Mouse (Mus musculus): ENCODE data around the gene Wscd2. TPM values are rescaled to one million over a fixed set of nuclear protein-coding genes. Genes with fewer than 3 reads are reported as not detected.

Wscd2 gene
- total and polyA plus RNA-seq, 2 experiments from 2014 or later: 0.27 to 4.5 TPM

DNA sequence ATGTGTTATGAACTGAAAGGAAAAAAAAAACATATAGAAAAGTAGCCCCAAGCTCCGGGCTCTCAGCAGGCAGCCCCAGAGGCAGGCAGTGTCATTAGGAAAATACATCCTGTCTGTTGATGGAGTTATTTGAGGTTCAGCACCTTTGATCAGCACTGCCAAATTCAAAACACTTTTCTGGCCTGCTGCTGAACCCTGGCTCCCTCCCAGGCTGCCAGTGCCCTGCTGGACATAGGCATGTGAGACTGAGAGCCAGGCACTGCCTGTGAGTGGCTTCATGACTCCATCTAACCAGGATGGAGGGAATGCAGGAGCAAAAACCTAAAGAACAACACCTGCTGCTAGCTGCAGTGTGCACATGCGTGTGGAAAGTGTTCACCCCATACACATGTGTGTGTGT is 64.4 kb downstream of the Wscd2 start:
- H3K9me3 ChIP-seq (replicated peaks; ENCODE audit: control insufficient read depth, low read length): no peaks in the 10 kb centered on the region
- H3K4me3 ChIP-seq (ENCODE audit: low read depth, low read length): no peak overlapping the region
- ATAC-seq (ENCODE audit: insufficient read depth, low read depth) (no peak), DNase-seq (ENCODE audit: low spot score) (no peak)
- H3K36me3 ChIP-seq (replicated peaks; ENCODE audit: control insufficient read depth, insufficient read depth, low read length): no peaks in the 10 kb centered on the region
- H3K4me2 ChIP-seq (ENCODE audit: low read depth, low read length): no peak overlapping the region
- TF ChIP-seq EP300 (IDR thresholded peaks at IDR 0.05; ENCODE audit: low read depth) (no peak), CTCF (IDR thresholded peaks at IDR 0.05; ENCODE audit: low read depth) (no peak)
- H3K9ac ChIP-seq (replicated peaks; ENCODE audit: low read depth, low read length): no peak overlapping the region
- 71% methylated on average over 2 of the region's 2 CpGs for WGBS
- H3K27me3 ChIP-seq (ENCODE audit: control insufficient read depth, insufficient read depth, low read length): peaks cover 34% of the 10 kb centered on the region; the same call in 1 of the 2 replicates
- H3K27ac ChIP-seq (ENCODE audit: low read depth): no peak overlapping the region
- no peaks in the 10 kb centered on the region for H3K4me1 ChIP-seq (ENCODE audit: control insufficient read depth, insufficient read depth)

DNA sequence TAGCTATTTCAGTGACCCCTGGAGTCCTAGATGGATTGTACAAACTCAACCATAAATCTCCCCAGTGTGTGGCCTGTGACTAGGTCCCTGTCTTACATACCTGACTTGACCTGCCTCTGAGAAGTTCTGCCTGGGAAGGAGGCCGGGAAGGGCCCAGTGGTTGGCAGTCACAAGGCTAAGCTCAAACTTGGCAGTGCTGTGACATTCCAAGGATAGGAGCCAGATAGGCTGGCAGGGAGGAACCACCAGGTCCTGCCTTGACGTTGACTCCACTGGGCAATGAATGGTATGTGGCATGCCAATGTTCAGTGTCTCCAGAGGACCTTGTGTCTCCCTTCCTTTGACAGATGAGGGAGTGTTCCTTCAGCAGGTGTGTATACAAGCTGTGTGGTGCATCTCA is 65.6 kb downstream of the Wscd2 start:
- H3K9me3 ChIP-seq (replicated peaks; ENCODE audit: control insufficient read depth, low read length): no peaks in the 10 kb centered on the region
- peaks cover 26% of the 10 kb centered on the region; the same call in 1 of the 2 replicates for H3K27me3 ChIP-seq (ENCODE audit: control insufficient read depth, insufficient read depth, low read length)
- ATAC-seq (ENCODE audit: insufficient read depth, low read depth) (no peak), DNase-seq (ENCODE audit: low spot score) (no peak)
- 30% methylated on average over 2 of the region's 2 CpGs for WGBS
- no peaks in the 10 kb centered on the region for H3K36me3 ChIP-seq (replicated peaks; ENCODE audit: control insufficient read depth, insufficient read depth, low read length)
- no peak overlapping the region for H3K27ac ChIP-seq (ENCODE audit: low read depth)
- no peak for TF ChIP-seq CTCF (IDR thresholded peaks at IDR 0.05; ENCODE audit: low read depth)
- TF ChIP-seq EP300 (IDR thresholded peaks at IDR 0.05; ENCODE audit: low read depth): no peak
- H3K9ac ChIP-seq (replicated peaks; ENCODE audit: low read depth, low read length): no peak overlapping the region
- H3K4me2 ChIP-seq (ENCODE audit: low read depth, low read length): no peak overlapping the region
- H3K4me3 ChIP-seq (ENCODE audit: low read depth, low read length): no peak overlapping the region
- H3K4me1 ChIP-seq (ENCODE audit: control insufficient read depth, insufficient read depth): no peaks in the 10 kb centered on the region

DNA sequence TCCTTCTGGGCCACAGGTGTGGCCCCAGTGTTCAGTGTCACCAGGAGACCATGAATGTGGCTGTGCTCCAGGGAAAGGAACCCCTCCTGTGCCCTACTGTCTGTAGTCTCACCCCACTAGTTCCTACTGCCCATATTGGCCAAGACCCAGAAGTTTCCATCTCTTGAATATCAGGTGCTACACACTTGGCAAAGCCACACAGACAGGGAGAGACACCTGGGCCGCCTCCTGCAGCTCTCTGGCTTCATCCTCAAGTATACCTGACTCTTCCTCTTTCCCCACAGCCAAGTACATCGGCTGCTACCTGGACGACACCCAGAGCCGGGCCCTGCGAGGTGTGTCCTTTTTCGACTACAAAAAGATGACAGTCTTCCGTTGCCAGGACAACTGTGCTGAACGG is 67.9 kb downstream of the Wscd2 start:
- no peaks in the 10 kb centered on the region for H3K9me3 ChIP-seq (replicated peaks; ENCODE audit: control insufficient read depth, low read length)
- no peak for DNase-seq (ENCODE audit: low spot score)
- no peak overlapping the region for H3K27ac ChIP-seq (ENCODE audit: low read depth)
- H3K36me3 ChIP-seq (replicated peaks; ENCODE audit: control insufficient read depth, insufficient read depth, low read length): no peaks in the 10 kb centered on the region
- no peak overlapping the region for H3K9ac ChIP-seq (replicated peaks; ENCODE audit: low read depth, low read length)
- no peak for ATAC-seq (ENCODE audit: insufficient read depth, low read depth)
- H3K4me2 ChIP-seq (ENCODE audit: low read depth, low read length): no peak overlapping the region
- H3K4me3 ChIP-seq (ENCODE audit: low read depth, low read length): no peak overlapping the region
- H3K4me1 ChIP-seq (ENCODE audit: control insufficient read depth, insufficient read depth): no peaks in the 10 kb centered on the region
- WGBS: 77% methylated on average over 8 of the region's 8 CpGs
- TF ChIP-seq EP300 (IDR thresholded peaks at IDR 0.05; ENCODE audit: low read depth) (no peak), CTCF (IDR thresholded peaks at IDR 0.05; ENCODE audit: low read depth) (no peak)
- 0 out of 2 replicates have a peak, but pooled peaks cover 5% of the 10 kb centered on the region for H3K27me3 ChIP-seq (ENCODE audit: control insufficient read depth, insufficient read depth, low read length)

DNA sequence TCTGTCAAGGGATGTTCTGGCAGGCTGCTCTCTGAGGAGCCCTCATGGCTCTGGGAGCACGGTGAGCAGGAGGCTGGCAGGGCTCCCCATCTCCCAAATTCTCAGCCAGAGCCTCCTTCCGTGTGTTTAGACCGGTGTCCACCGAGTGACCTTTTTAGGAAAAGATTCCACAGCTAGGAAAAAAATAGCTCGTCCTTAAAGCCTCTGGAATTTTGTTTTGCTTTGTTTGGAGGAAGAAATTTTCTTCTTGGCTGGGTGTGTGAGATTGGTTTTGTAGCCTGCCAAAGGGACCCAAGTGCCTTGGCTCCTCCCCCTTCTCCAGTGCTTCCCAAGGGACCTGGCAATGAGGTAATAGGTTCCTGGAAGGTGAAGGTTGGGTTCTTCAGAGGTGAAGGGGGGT is 69.5 kb downstream of the Wscd2 start:
- WGBS: 47% methylated on average over 5 of the region's 5 CpGs
- TF ChIP-seq EP300 (IDR thresholded peaks at IDR 0.05; ENCODE audit: low read depth) (no peak), CTCF (IDR thresholded peaks at IDR 0.05; ENCODE audit: low read depth) (no peak)
- Histone ChIP-seq H3K27ac (ENCODE audit: low read depth) (no peak overlapping the region), H3K4me3 (ENCODE audit: low read depth, low read length) (no peak overlapping the region), H3K9me3 (replicated peaks; ENCODE audit: control insufficient read depth, low read length) (no peaks in the 10 kb centered on the region), H3K27me3 (ENCODE audit: control insufficient read depth, insufficient read depth, low read length) (no peaks in the 10 kb centered on the region), H3K36me3 (replicated peaks; ENCODE audit: control insufficient read depth, insufficient read depth, low read length) (no peaks in the 10 kb centered on the region), H3K4me1 (ENCODE audit: control insufficient read depth, insufficient read depth) (no peaks in the 10 kb centered on the region), H3K9ac (replicated peaks; ENCODE audit: low read depth, low read length) (no peak overlapping the region), H3K4me2 (ENCODE audit: low read depth, low read length) (no peak overlapping the region)
- ATAC-seq (ENCODE audit: insufficient read depth, low read depth) (no peak), DNase-seq (ENCODE audit: low spot score) (no peak)

DNA sequence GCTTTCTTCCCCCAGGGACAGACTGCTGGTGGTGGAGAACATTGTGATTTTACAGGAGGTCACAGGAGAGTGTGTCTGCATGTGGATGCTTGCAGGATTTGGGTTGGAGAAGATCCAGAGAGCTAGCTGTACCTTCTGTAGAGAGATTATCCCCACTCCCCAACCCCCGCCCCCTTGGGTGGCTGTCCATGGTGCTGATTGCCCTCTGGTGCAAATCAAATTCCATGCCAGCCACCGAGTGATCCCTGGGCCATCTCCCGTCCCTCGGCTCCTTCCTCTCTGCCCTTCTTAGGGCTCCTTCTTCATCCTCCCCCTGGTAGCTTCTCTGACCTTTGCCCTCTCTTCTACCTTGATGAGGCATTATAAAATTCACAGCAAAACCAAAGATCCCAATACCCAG is 74.3 kb downstream of the Wscd2 start:
- no peak for ATAC-seq (ENCODE audit: insufficient read depth, low read depth)
- Histone ChIP-seq H3K9me3 (replicated peaks; ENCODE audit: control insufficient read depth, low read length) (no peaks in the 10 kb centered on the region), H3K36me3 (replicated peaks; ENCODE audit: control insufficient read depth, insufficient read depth, low read length) (no peaks in the 10 kb centered on the region), H3K4me3 (ENCODE audit: low read depth, low read length) (no peak overlapping the region), H3K4me2 (ENCODE audit: low read depth, low read length) (no peak overlapping the region), H3K27me3 (ENCODE audit: control insufficient read depth, insufficient read depth, low read length) (no peaks in the 10 kb centered on the region), H3K27ac (ENCODE audit: low read depth) (no peak overlapping the region), H3K4me1 (ENCODE audit: control insufficient read depth, insufficient read depth) (no peaks in the 10 kb centered on the region), H3K9ac (replicated peaks; ENCODE audit: low read depth, low read length) (no peak overlapping the region)
- no peak for TF ChIP-seq CTCF (IDR thresholded peaks at IDR 0.05; ENCODE audit: low read depth)
- TF ChIP-seq EP300 (IDR thresholded peaks at IDR 0.05; ENCODE audit: low read depth): no peak
- no peak for DNase-seq (ENCODE audit: low spot score)
- 19% methylated on average over 4 of the region's 4 CpGs for WGBS

DNA sequence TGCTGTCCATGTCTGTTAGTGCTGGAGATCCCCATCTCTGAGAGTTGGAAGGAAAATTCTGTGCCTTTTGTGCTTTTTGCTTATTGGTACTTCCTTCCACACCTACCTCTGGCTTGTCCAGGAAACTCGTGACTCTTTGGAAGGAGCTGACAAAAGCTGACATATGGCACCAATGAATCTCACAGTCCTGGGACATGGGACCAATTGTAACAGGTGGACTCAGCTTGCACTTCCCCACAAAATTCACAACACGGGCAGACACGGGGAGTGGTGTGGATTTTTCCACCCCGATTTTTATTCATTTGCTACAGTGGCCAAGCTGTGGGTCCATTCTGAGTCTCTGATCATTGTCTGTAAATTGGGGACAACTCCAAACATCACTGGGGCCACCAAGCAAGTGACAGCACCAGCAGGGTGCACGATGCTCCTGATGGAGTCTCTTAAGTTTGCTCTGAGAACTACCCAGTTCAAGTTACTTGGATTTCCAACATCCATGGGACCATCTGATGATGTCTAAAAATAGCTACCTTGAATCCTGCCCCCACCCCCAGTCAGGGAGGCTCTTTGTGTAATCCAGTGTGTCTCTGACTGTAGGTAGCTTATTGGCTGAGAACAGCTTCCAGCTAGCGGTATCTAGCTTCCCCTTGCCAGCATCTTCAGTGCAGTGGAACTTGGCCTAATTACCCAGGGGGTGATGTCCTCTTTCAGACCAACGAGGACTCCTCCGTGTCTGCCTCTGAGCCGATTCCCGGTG is 75.1 kb downstream of the Wscd2 start:
- Histone ChIP-seq H3K9ac (replicated peaks; ENCODE audit: low read depth, low read length) (no peak overlapping the region), H3K4me3 (ENCODE audit: low read depth, low read length) (no peak overlapping the region), H3K4me1 (ENCODE audit: control insufficient read depth, insufficient read depth) (no peaks in the 10 kb centered on the region), H3K4me2 (ENCODE audit: low read depth, low read length) (no peak overlapping the region), H3K9me3 (replicated peaks; ENCODE audit: control insufficient read depth, low read length) (no peaks in the 10 kb centered on the region), H3K36me3 (replicated peaks; ENCODE audit: control insufficient read depth, insufficient read depth, low read length) (no peaks in the 10 kb centered on the region), H3K27me3 (ENCODE audit: control insufficient read depth, insufficient read depth, low read length) (no peaks in the 10 kb centered on the region), H3K27ac (ENCODE audit: low read depth) (no peak overlapping the region)
- no peak for TF ChIP-seq CTCF (IDR thresholded peaks at IDR 0.05; ENCODE audit: low read depth)
- no peak for TF ChIP-seq EP300 (IDR thresholded peaks at IDR 0.05; ENCODE audit: low read depth)
- DNase-seq (ENCODE audit: low spot score) (no peak), ATAC-seq (ENCODE audit: insufficient read depth, low read depth) (no peak)
- 70% methylated on average over 10 of the region's 10 CpGs for WGBS
